Mouse (Mus musculus): Measurements from ENCODE around the gene Ipmk. TPM values are rescaled to one million over a fixed set of nuclear protein-coding genes. Genes with fewer than 3 reads are reported as not detected.

Gene Ipmk
- polyA plus RNA-seq, 1 experiment from 2014 or later: 11.7 TPM

- Histone ChIP-seq H3K9me3 (no peaks in the 10 kb centered on the region), H3K27me3 (ENCODE audit: insufficient read depth, poor library complexity, severe bottlenecking) (no peaks in the 10 kb centered on the region), H3K36me3 (no peaks in the 10 kb centered on the region), H3K27ac (no peak overlapping the region), H3K4me1 (no peaks in the 10 kb centered on the region), H3K4me3 (no peak overlapping the region)
- no peak for DNase-seq (ENCODE audit: low spot score)
- WGBS: 74% methylated on average over 6 of the region's 6 CpGs
These were observed 124.5 kb downstream of the Ipmk start for GRCm38 (mm10) chr10:71472033-71472432.

DNA sequence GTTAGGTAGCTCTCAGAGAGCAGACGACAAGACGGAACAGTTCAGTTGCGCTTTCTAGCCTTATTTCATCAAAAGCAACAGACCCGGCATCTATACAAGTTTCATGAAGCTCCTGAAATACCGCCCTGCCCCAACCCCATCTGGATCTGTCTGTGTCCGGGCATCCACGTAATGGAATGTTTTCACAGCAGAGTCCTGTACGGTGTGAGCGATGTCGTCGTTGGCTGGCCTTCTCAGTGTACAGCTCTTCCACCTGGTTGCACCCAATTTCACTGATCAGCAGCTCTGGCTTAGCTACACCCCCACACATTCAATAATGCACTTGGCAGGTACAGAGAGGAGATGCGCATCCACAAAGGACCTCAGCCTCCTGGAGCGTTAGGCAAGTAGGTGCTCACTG lies 126.0 kb downstream of the Ipmk start:
- H3K27ac ChIP-seq: no peak overlapping the region
- H3K9me3 ChIP-seq: no peaks in the 10 kb centered on the region
- H3K27me3 ChIP-seq (ENCODE audit: insufficient read depth, poor library complexity, severe bottlenecking): no peaks in the 10 kb centered on the region
- 83% methylated on average over 13 of the region's 13 CpGs for WGBS
- H3K4me3 ChIP-seq: no peak overlapping the region
- peaks cover 4% of the 10 kb centered on the region; the same call in 1 of the 2 replicates for H3K4me1 ChIP-seq
- no peak for DNase-seq (ENCODE audit: low spot score)
- H3K36me3 ChIP-seq: no peaks in the 10 kb centered on the region

GRCm38 (mm10) chr10:71476471-71477080 lies 129.0 kb downstream of the Ipmk start:
- no peak for DNase-seq (ENCODE audit: low spot score)
- Histone ChIP-seq H3K36me3 (no peaks in the 10 kb centered on the region), H3K4me1 (peaks cover 4% of the 10 kb centered on the region; the same call in 1 of the 2 replicates), H3K4me3 (no peak overlapping the region), H3K9me3 (no peaks in the 10 kb centered on the region), H3K27me3 (ENCODE audit: insufficient read depth, poor library complexity, severe bottlenecking) (no peaks in the 10 kb centered on the region), H3K27ac (no peak overlapping the region)
- WGBS: 57% methylated on average over 8 of the region's 8 CpGs

- H3K36me3 ChIP-seq: no peaks in the 10 kb centered on the region
- 28% methylated on average over 4 of the region's 4 CpGs for WGBS
- peaks cover 4% of the 10 kb centered on the region; the same call in 1 of the 2 replicates for H3K4me1 ChIP-seq
- H3K27ac ChIP-seq: no peak overlapping the region
- H3K9me3 ChIP-seq: no peaks in the 10 kb centered on the region
- no peaks in the 10 kb centered on the region for H3K27me3 ChIP-seq (ENCODE audit: insufficient read depth, poor library complexity, severe bottlenecking)
- DNase-seq (ENCODE audit: low spot score): no peak
- H3K4me3 ChIP-seq: no peak overlapping the region
These were observed 129.6 kb downstream of the Ipmk start for GRCm38 (mm10) chr10:71477147-71477546.

DNA sequence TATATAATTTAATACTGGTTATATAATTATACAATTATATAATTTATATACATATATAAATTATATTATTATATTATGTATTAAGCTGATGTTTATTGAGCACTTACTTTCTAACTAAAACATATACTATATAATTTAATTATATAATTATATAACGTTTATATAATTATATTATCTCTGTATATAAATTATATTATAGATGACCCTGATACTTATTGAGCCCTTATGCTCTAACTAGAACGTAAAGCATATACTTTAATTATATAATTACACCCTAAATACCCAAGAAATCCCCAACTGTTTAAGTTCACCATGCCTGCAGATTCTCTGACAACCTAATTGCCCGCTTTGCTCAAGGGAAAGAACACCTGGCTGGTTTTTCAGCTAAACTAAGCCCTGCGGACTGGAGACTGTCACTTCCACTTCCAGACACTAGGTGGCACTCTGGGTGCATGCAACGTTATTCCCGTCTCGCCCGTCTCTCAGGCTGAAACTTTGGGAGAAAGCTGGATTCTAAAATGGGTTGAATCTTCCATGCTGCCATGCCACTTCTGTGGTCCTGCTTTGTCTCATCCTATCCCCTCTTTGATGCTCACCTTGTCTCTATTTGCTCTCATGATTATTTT lies 132.2 kb downstream of the Ipmk start:
- 9% methylated on average over 8 of the region's 8 CpGs for WGBS

More for the DNA sequence above, 132.2 kb downstream of the Ipmk start:
- Histone ChIP-seq H3K27me3 (ENCODE audit: insufficient read depth, poor library complexity, severe bottlenecking) (no peaks in the 10 kb centered on the region), H3K9me3 (no peaks in the 10 kb centered on the region), H3K4me3 (no peak overlapping the region), H3K27ac (no peak overlapping the region), H3K4me1 (peaks cover 4% of the 10 kb centered on the region; the same call in 1 of the 2 replicates), H3K36me3 (no peaks in the 10 kb centered on the region)
- DNase-seq (ENCODE audit: low spot score): peak; percentile 81

Other genes starting within 250 kb of the Ipmk start
- gene Bicc1, start 188.1 kb upstream of the Ipmk start, polyA plus RNA-seq (2016; fragmentation: Nextera tagmentation; extraction: Ambion mirVana): 7.8 and 10.4 TPM in 2 replicates
- gene Tfam, start 109.5 kb upstream of the Ipmk start, polyA plus RNA-seq (2016; fragmentation: Nextera tagmentation; extraction: Ambion mirVana): 57.8 and 78.1 TPM in 2 replicates
- 59.7 and 65.2 TPM in 2 replicates for gene Ube2d1, start 62.5 kb upstream of the Ipmk start, polyA plus RNA-seq (2016; fragmentation: Nextera tagmentation; extraction: Ambion mirVana)
- 127 and 162 TPM in 2 replicates for gene Cisd1, start 2.8 kb upstream of the Ipmk start, polyA plus RNA-seq (2016; fragmentation: Nextera tagmentation; extraction: Ambion mirVana)

All from heart, embryonic 10.5 days (tissue).